Mouse (Mus musculus) 3T3-L1 (cell line): ENCODE results near the gene Dnali1.
A peak's percentile ranks its signal among the peaks of the same experiment; 100 is the strongest.

Experiments used
- DNase-seq: peaks from one replicate; pipeline ENCODE4 v3.0.0-alpha.2; 2015; ENCODE audit warnings: low read depth, low spot score

The Dnali1 gene

GRCm38 (mm10) chr4:125034341-125034740, 31.2 kb downstream of the Dnali1 start:
- DNase-seq: no peak

GRCm38 (mm10) chr4:125029891-125030614, 35.5 kb downstream of the Dnali1 start:
- peak; percentile 95 for DNase-seq

GRCm38 (mm10) chr4:125020780-125021538, 44.5 kb downstream of the Dnali1 start:
- DNase-seq: peak; percentile 17

- no peak for DNase-seq
Observed at GRCm38 (mm10) chr4:125017431-125017830, 48.1 kb downstream of the Dnali1 start.

GRCm38 (mm10) chr4:125015806-125016635, 49.5 kb downstream of the Dnali1 start, which contains the start of gene Gnl2:
Gene Gnl2 (plus strand): TSS chr4:125016585.
- peak; percentile 45 for DNase-seq

GRCm38 (mm10) chr4:125008712-125009111, 56.8 kb downstream of the Dnali1 start:
- DNase-seq: no peak

- DNase-seq: no peak
Observed at GRCm38 (mm10) chr4:125008220-125008619, 57.3 kb downstream of the Dnali1 start.

- DNase-seq: no peak
Observed at GRCm38 (mm10) chr4:125007460-125007859, 58.0 kb downstream of the Dnali1 start.
